Mouse (Mus musculus): ENCODE measurements around the gene Phldb3.

Phldb3 gene

DNA sequence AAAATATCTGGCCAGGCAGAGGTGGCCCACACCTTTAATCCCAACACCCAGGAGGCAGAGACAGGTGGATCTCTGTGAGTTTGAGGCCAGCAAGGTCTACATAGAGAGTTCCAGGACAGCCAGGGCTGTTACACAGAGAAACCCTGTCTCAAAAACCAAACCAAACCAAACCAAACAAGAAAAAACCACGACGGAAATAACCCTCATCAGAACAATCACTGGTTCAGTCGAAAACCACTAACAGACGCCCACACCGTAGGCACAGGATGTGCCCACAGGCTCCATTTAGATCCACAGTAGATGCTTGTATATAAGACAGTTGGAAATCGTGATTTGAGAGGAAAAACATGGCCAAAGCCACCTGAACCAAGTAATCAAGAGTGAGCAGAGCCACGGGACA, 34.4 kb downstream of the Phldb3 start:
- Histone ChIP-seq H3K9me3 (ENCODE audit: low read length) (no peaks in the 10 kb centered on the region), H3K4me3 (replicated peaks; ENCODE audit: low read length) (no peak overlapping the region), H3K27me3 (ENCODE audit: insufficient read depth, low read length) (peaks cover 13% of the 10 kb centered on the region), H3K4me1 (replicated peaks; ENCODE audit: low read depth, low read length) (peaks cover 8% of the 10 kb centered on the region), H3K36me3 (ENCODE audit: insufficient read depth, low read length) (no peaks in the 10 kb centered on the region)
- TF ChIP-seq POU5F1 (IDR thresholded peaks at IDR 0.05; ENCODE audit: borderline replicate concordance, low read length) = no peak

DNA sequence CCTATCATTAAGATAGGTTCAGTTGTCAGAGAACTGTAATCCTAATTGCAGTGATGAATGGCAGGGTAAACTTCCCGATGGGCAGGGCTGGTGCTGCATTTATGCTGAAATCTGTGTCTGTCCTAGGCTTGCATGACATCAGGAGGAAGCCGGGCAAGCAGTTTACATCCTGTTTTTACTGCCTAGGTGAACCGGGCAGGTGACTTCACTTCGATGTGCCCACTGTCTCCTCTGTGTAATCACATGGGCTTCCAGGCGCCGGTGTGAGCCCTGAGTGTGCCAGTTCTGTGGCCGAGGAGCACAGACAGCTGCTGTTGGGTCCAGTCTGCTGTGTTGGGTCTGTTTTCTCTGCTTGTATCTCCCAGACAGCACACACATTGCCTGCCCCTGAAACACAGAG, 35.9 kb downstream of the Phldb3 start:
- H3K36me3 ChIP-seq (ENCODE audit: insufficient read depth, low read length) = no peaks in the 10 kb centered on the region
- H3K9me3 ChIP-seq (ENCODE audit: low read length) = no peaks in the 10 kb centered on the region
- no peak for TF ChIP-seq POU5F1 (IDR thresholded peaks at IDR 0.05; ENCODE audit: borderline replicate concordance, low read length)
- no peak for TF ChIP-seq NANOG (IDR thresholded peaks at IDR 0.05; ENCODE audit: borderline replicate concordance, low read length)
- TF ChIP-seq CTCF (conservative IDR thresholded peaks at IDR 0.05; ENCODE audit: low read length) = no peak
- peaks cover 8% of the 10 kb centered on the region for H3K27me3 ChIP-seq (ENCODE audit: insufficient read depth, low read length)
- H3K4me3 ChIP-seq (replicated peaks; ENCODE audit: low read length) = no peak overlapping the region
- H3K4me1 ChIP-seq (replicated peaks; ENCODE audit: low read depth, low read length) = no peaks in the 10 kb centered on the region

DNA sequence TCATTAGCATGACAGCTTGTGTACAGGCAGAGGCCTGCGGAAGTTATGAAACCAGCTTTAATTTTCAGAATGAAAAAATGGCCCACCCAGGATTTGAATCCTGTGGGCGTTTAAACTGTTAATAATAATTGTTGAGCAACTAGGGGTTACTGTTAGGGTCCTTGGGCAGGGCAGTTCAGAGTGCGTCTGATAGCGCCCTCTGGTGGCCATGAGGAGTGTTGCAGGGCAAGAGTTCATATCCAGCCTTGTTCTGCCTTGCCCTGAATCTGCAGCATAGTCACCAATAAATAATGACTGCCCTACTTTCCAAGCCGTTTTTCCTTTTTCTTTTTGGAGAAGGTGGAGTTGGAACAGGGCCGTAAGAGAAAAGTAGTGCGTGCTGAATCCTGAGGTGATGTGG, 43.1 kb downstream of the Phldb3 start:
- peaks cover 6% of the 10 kb centered on the region for H3K4me1 ChIP-seq (replicated peaks; ENCODE audit: low read depth, low read length)
- TF ChIP-seq CTCF (conservative IDR thresholded peaks at IDR 0.05; ENCODE audit: low read length) (peak; percentile 95), POU5F1 (IDR thresholded peaks at IDR 0.05; ENCODE audit: borderline replicate concordance, low read length) (no peak), NANOG (IDR thresholded peaks at IDR 0.05; ENCODE audit: borderline replicate concordance, low read length) (no peak)
- no peaks in the 10 kb centered on the region for H3K9me3 ChIP-seq (ENCODE audit: low read length)
- H3K4me3 ChIP-seq (replicated peaks; ENCODE audit: low read length) = no peak overlapping the region
- no peaks in the 10 kb centered on the region for H3K36me3 ChIP-seq (ENCODE audit: insufficient read depth, low read length)
- peaks cover 7% of the 10 kb centered on the region; the same call in 1 of the 2 replicates for H3K27me3 ChIP-seq (ENCODE audit: insufficient read depth, low read length)

DNA sequence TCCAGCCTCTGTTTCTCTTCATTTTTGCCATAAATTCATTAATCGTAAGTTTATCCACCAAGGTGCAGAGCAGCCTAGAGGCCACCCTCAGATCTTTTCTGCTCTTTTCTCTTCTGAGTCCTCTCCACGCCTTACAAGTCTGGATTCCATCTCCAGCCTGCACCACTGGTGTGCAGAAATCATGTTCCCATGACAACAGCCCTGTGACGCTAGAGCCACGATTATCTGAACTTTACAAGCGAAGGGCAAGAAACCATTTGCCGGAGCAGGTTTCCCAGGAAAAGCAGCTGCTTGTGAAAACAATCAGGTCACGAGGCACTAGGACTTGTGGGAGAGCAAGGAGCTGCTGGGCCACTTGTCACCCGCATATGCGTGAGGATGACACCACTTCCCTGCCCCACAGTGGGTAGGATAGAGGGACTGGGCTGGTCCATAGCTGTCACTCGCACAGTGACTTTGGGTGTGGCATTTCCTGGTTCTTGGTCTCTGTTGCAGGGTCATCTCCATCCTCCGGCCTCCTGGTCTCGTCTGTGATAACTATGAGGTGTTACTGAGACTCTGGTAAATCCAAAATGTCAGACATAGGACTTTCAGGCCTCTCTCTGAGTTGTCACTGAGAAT, 49.3 kb downstream of the Phldb3 start:
- TF ChIP-seq CTCF (conservative IDR thresholded peaks at IDR 0.05; ENCODE audit: low read length) (no peak), NANOG (IDR thresholded peaks at IDR 0.05; ENCODE audit: borderline replicate concordance, low read length) (no peak), POU5F1 (IDR thresholded peaks at IDR 0.05; ENCODE audit: borderline replicate concordance, low read length) (no peak)
- no peak overlapping the region for H3K4me3 ChIP-seq (replicated peaks; ENCODE audit: low read length)
- no peaks in the 10 kb centered on the region for H3K36me3 ChIP-seq (ENCODE audit: insufficient read depth, low read length)
- H3K4me1 ChIP-seq (replicated peaks; ENCODE audit: low read depth, low read length) = peaks cover 22% of the 10 kb centered on the region
- 0 out of 2 replicates have a peak, but pooled peaks cover 3% of the 10 kb centered on the region for H3K9me3 ChIP-seq (ENCODE audit: low read length)
- H3K27me3 ChIP-seq (ENCODE audit: insufficient read depth, low read length) = peaks cover 3% of the 10 kb centered on the region; the same call in 1 of the 2 replicates

DNA sequence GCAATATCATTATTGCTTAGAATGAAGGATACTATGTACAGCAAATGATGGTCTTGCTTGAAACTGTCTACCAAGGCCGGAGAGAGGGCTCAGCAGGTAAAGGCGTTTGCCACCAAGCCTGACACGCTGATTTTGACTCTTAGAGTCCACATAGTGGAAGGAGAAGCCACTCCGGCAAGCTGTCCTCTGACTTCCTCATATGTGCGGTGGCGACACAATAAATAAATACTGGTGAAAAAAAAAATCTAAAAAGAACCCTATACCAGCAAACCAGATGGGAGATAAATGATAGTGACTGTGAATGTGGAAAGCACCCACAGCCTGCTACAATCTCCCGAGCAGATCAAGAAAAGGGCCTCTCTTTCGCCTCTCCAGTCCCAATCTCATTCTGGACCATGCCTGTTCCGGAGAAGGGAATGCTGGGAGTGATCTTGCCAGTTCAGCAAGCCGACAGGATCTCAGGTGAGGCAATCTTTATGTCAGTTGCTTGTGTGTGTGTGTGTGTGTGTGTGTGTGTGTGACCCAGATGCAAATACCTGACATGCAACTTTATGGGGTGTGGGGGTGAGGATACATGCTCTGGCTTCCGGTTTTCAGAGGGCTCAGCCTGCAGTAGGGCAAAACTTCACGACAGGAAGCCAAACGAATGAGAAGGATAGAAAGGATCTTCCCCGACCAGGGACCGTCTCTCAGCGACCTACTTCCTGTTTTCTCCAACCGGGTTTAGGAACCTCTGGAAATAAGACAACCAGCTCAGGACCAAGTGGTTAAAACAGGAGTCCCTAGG, 50.7 kb downstream of the Phldb3 start:
- peaks cover 29% of the 10 kb centered on the region for H3K4me1 ChIP-seq (replicated peaks; ENCODE audit: low read depth, low read length)
- H3K36me3 ChIP-seq (ENCODE audit: insufficient read depth, low read length) = no peaks in the 10 kb centered on the region
- H3K9me3 ChIP-seq (ENCODE audit: low read length) = 0 out of 2 replicates have a peak, but pooled peaks cover 3% of the 10 kb centered on the region
- no peak overlapping the region for H3K4me3 ChIP-seq (replicated peaks; ENCODE audit: low read length)
- peaks cover 10% of the 10 kb centered on the region for H3K27me3 ChIP-seq (ENCODE audit: insufficient read depth, low read length)
- TF ChIP-seq POU5F1 (IDR thresholded peaks at IDR 0.05; ENCODE audit: borderline replicate concordance, low read length) (no peak), NANOG (IDR thresholded peaks at IDR 0.05; ENCODE audit: borderline replicate concordance, low read length) (no peak), CTCF (conservative IDR thresholded peaks at IDR 0.05; ENCODE audit: low read length) (no peak)

DNA sequence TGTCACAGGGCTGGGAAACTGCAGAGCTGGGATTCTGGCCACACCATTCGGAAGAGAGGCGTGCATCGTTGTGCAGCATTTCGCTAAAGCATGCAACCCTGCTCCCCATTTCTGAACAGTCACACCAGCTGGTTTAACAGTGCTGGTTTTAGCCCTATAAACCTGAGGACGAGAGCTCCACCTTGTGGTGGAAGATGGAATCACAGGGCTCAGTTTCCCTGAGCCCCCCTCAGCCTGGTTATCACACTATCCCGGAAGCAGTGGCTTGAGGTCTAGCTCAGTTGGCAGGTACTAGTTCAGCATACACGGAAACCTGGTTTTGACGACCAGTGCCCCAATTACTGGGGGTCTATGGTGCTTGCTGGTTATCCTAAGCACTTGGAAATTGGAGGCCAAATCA, 52.0 kb downstream of the Phldb3 start:
- H3K4me3 ChIP-seq (replicated peaks; ENCODE audit: low read length) = no peak overlapping the region
- TF ChIP-seq POU5F1 (IDR thresholded peaks at IDR 0.05; ENCODE audit: borderline replicate concordance, low read length) = no peak
- peak; percentile 99 for TF ChIP-seq CTCF (conservative IDR thresholded peaks at IDR 0.05; ENCODE audit: low read length)
- no peak for TF ChIP-seq NANOG (IDR thresholded peaks at IDR 0.05; ENCODE audit: borderline replicate concordance, low read length)
- peaks cover 17% of the 10 kb centered on the region for H3K27me3 ChIP-seq (ENCODE audit: insufficient read depth, low read length)
- no peaks in the 10 kb centered on the region for H3K36me3 ChIP-seq (ENCODE audit: insufficient read depth, low read length)
- H3K4me1 ChIP-seq (replicated peaks; ENCODE audit: low read depth, low read length) = peaks cover 29% of the 10 kb centered on the region
- H3K9me3 ChIP-seq (ENCODE audit: low read length) = 0 out of 2 replicates have a peak, but pooled peaks cover 3% of the 10 kb centered on the region

DNA sequence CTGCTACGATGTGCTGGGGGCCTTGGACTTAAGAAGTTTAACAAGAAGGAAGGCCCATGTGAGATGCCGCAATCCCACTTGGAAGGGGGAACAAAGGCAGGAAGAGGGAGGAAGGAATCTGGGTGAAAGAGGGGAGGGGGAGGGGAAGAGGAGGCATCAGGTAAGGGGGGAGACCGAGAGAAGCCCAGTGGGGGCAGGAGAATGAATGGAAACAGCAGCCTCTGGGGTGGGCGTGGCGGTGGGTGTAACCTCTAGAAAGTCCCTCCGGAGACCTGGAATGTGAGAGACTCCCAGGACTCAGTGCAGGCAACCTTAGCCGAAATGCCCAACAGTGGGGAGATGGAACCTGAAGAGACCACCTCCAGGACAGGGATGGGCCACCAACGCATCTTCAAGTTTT, 53.7 kb downstream of the Phldb3 start:
- H3K9me3 ChIP-seq (ENCODE audit: low read length) = no peaks in the 10 kb centered on the region
- peaks cover 30% of the 10 kb centered on the region for H3K27me3 ChIP-seq (ENCODE audit: insufficient read depth, low read length)
- peaks cover 29% of the 10 kb centered on the region for H3K4me1 ChIP-seq (replicated peaks; ENCODE audit: low read depth, low read length)
- H3K36me3 ChIP-seq (ENCODE audit: insufficient read depth, low read length) = no peaks in the 10 kb centered on the region
- TF ChIP-seq POU5F1 (IDR thresholded peaks at IDR 0.05; ENCODE audit: borderline replicate concordance, low read length) (no peak), NANOG (IDR thresholded peaks at IDR 0.05; ENCODE audit: borderline replicate concordance, low read length) (no peak), CTCF (conservative IDR thresholded peaks at IDR 0.05; ENCODE audit: low read length) (no peak)
- peak overlapping the region; percentile 26; the same call in 1 of the 2 replicates for H3K4me3 ChIP-seq (replicated peaks; ENCODE audit: low read length)

DNA sequence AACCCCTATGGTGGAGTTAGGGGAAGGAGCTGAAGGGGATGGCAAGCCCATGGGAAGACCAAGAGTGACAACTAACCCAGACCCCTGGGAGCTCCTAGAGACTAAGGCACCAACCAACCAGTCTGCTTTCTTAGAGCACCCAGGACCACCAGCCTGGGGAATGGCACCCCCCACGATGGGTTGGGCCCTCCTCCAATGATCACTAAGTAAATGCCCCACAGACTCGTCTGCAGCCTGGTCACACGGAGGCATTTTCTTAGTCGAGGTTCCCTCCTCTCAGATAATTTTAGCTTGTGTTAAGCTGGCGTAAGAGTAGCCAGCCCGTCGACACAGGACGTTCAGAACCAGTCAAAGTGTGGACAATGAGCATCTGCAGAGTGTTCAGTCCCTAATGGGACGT, 54.4 kb downstream of the Phldb3 start:
- Histone ChIP-seq H3K4me1 (replicated peaks; ENCODE audit: low read depth, low read length) (peaks cover 26% of the 10 kb centered on the region), H3K4me3 (replicated peaks; ENCODE audit: low read length) (no peak overlapping the region), H3K27me3 (ENCODE audit: insufficient read depth, low read length) (peaks cover 37% of the 10 kb centered on the region), H3K9me3 (ENCODE audit: low read length) (no peaks in the 10 kb centered on the region), H3K36me3 (ENCODE audit: insufficient read depth, low read length) (no peaks in the 10 kb centered on the region)
- no peak for TF ChIP-seq POU5F1 (IDR thresholded peaks at IDR 0.05; ENCODE audit: borderline replicate concordance, low read length)
